Mouse (Mus musculus) heart, postnatal 4 days (tissue): ENCODE measurements around the gene Avpi1. TPM values are rescaled to one million over a fixed set of nuclear protein-coding genes. Genes with fewer than 3 reads are reported as not detected.
A peak's percentile ranks its signal among the peaks of the same experiment; 100 is the strongest.

Source experiments
- DNase-seq: peaks from one replicate; pipeline ENCODE4 v3.0.0; 2021
- total RNA-seq, 2 experiments: library from RNA; stranded (reverse); gene quantifications; 2 replicates each; pipeline ENCODE4 v1.2.3; 2021

Avpi1 gene
- total RNA-seq, 2 experiments from 2014 or later: 17.9 to 19.5 TPM

GRCm38 (mm10) chr19:42144541-42145167, 15.8 kb upstream of the Avpi1 start:
- DNase-seq: peak; percentile 93

- DNase-seq: no peak
Measured at GRCm38 (mm10) chr19:42144067-42144466, 15.2 kb upstream of the Avpi1 start.

- DNase-seq: no peak
Measured at GRCm38 (mm10) chr19:42142757-42143156, 13.9 kb upstream of the Avpi1 start.

- no peak for DNase-seq
Measured at GRCm38 (mm10) chr19:42141998-42142397, 13.1 kb upstream of the Avpi1 start.

- no peak for DNase-seq
Measured at GRCm38 (mm10) chr19:42139724-42140517, 11.1 kb upstream of the Avpi1 start.

- DNase-seq: no peak
Measured at GRCm38 (mm10) chr19:42138517-42139285, 9.8 kb upstream of the Avpi1 start.

GRCm38 (mm10) chr19:42137167-42137672, 8.4 kb upstream of the Avpi1 start:
- DNase-seq: no peak

GRCm38 (mm10) chr19:42136126-42136525, 7.3 kb upstream of the Avpi1 start:
- no peak for DNase-seq

GRCm38 (mm10) chr19:42135070-42135469, 6.2 kb upstream of the Avpi1 start:
- no peak for DNase-seq

- no peak for DNase-seq
Measured at GRCm38 (mm10) chr19:42131101-42131500, 2.2 kb upstream of the Avpi1 start.

- DNase-seq: no peak
Measured at GRCm38 (mm10) chr19:42130294-42130606, 1.4 kb upstream of the Avpi1 start.

- DNase-seq: no peak
Measured at GRCm38 (mm10) chr19:42129509-42130293, 842 bp upstream of the Avpi1 start.

- no peak for DNase-seq
Measured at GRCm38 (mm10) chr19:42128052-42128740, 663 bp downstream of the Avpi1 start.

- DNase-seq: no peak
Measured at GRCm38 (mm10) chr19:42127024-42127423, 1.8 kb downstream of the Avpi1 start.

- no peak for DNase-seq
Measured at GRCm38 (mm10) chr19:42126219-42126605, 2.6 kb downstream of the Avpi1 start.

GRCm38 (mm10) chr19:42125501-42126218, 3.2 kb downstream of the Avpi1 start:
- no peak for DNase-seq

GRCm38 (mm10) chr19:42124684-42125083, 4.2 kb downstream of the Avpi1 start:
- no peak for DNase-seq

GRCm38 (mm10) chr19:42120451-42120850, 8.4 kb downstream of the Avpi1 start:
- no peak for DNase-seq

GRCm38 (mm10) chr19:42118596-42118995, 10.3 kb downstream of the Avpi1 start:
- no peak for DNase-seq

GRCm38 (mm10) chr19:42118142-42118541, 10.7 kb downstream of the Avpi1 start:
- no peak for DNase-seq

GRCm38 (mm10) chr19:42115783-42116335, 13.0 kb downstream of the Avpi1 start:
- no peak for DNase-seq
